Mouse (Mus musculus) kidney, postnatal 25 days (tissue): ENCODE results near the gene Slc39a8.

Experiments used
- DNase-seq, 2 experiments: peaks; one replicate each; pipeline ENCODE4 v3.0.0; 2021; ENCODE audit warnings: mixed read lengths in 2 of 2

Gene Slc39a8

DNA sequence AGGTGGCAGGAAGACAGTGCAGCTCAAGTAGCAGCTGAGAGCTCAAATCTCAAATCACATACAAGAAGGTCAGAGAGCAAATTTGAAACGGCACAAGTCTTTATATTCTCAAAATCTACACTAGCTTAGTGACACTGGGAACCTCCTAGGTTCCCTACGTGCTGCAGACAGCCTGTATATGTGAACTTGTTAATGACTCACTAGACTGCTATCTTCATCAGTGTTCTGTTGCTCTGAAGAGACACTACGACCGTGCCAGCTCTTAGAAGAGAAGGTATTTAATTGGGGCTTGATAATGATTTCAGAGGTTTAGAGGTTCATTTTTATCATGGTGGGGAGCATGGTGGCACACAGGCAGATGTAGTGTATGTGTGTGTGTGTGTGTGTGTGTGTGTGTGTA lies 94.2 kb downstream of the Slc39a8 start:
- DNase-seq, result no peak

DNA sequence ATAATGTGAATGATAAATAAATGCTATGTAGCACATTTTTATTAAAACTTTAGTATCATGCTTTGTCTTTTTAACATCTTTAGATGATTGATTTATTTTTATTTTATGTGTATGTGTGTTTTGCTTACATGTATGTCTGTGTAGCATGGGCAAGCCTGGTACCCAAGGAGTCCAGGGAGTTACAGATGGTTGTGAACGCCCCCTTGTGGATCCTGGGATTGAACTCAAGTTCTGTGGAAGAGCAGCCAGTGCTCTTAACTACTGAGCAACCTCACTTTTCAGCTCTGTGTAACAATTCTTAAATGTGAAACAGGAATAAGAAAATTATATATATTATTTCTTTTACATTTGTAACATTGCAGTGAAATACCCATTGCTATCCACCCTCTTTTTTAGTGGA lies 101.7 kb downstream of the Slc39a8 start:
- DNase-seq, result no peak

DNA sequence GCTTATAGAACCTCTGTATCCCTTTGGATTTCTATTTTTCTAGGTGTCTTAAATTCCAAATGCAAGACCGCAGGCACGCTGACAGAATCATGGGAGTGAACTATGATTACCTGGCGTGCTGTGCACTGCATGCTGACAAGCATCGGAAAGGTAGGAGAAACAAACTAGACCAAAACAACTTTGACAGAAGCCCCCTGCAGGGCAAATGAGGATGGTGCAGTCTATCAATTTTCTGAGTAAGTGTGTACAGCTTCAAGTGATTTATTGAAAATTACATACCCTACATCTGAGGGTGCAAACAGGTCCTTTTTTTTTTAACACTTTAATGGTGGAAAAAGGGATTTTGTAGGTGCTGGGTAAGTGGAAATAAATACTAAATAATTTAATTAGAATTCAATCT lies 103.1 kb downstream of the Slc39a8 start:
- DNase-seq, result peak in 1 of 2 experiments; percentile 5

DNA sequence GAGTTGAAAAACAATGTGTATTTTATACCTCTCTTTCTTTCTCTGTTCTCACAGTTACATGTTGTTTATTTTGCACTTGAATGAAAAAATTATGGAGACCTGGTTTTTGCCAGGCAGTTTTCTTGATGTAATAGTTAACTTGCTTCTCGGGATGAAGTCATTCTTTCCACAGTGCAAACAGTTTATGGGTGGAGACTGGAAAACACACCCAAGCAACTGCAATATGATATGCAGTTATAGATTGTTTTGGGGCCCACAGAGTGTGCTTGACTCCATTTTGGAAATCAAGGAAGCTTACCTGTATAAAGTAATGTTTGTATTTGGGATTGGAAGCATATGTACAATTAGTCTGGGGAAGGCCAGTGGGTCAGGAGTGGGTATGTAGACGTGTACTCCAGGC lies 112.4 kb downstream of the Slc39a8 start:
- no peak for DNase-seq
